Mouse (Mus musculus): ENCODE measurements around the gene Fcna.
A peak's percentile ranks its signal among the peaks of the same experiment; 100 is the strongest.

Gene Fcna

GRCm38 (mm10) chr2:25627811-25628210 lies at the start of gene Fcna:
TSS of gene Fcna (minus strand) at chr2:25628030.
- no peak for DNase-seq (ENCODE audit: low spot score in 2 of 2)

GRCm38 (mm10) chr2:25676486-25676885 lies 48.7 kb upstream of the Fcna start, which contains the start of gene Lcn6:
TSS of gene Lcn6 (plus strand) at chr2:25676786.
- no peak for DNase-seq (ENCODE audit: low spot score in 2 of 2)

GRCm38 (mm10) chr2:25666516-25666915 lies 38.7 kb upstream of the Fcna start:
- no peak for DNase-seq (ENCODE audit: low spot score in 2 of 2)

GRCm38 (mm10) chr2:25664125-25664524 lies 36.3 kb upstream of the Fcna start:
- no peak for DNase-seq (ENCODE audit: low spot score in 2 of 2)

GRCm38 (mm10) chr2:25663511-25663910 lies 35.7 kb upstream of the Fcna start:
- DNase-seq (ENCODE audit: low spot score in 2 of 2): peak; percentile 37 to 71

GRCm38 (mm10) chr2:25661245-25661970 lies 33.6 kb upstream of the Fcna start:
- no peak for DNase-seq (ENCODE audit: low spot score in 2 of 2)

GRCm38 (mm10) chr2:25660279-25660678 lies 32.4 kb upstream of the Fcna start:
- no peak for DNase-seq (ENCODE audit: low spot score in 2 of 2)

- no peak for DNase-seq (ENCODE audit: low spot score in 2 of 2)
Measured at GRCm38 (mm10) chr2:25657652-25658051, 29.8 kb upstream of the Fcna start, which contains the start of gene Lcn5. TSS of gene Lcn5 (plus strand) at chr2:25657952.

- DNase-seq (ENCODE audit: low spot score in 2 of 2): no peak
Measured at GRCm38 (mm10) chr2:25657246-25657645, 29.4 kb upstream of the Fcna start.

GRCm38 (mm10) chr2:25656691-25657090 lies 28.9 kb upstream of the Fcna start:
- DNase-seq (ENCODE audit: low spot score in 2 of 2): no peak

GRCm38 (mm10) chr2:25654502-25654901 lies 26.7 kb upstream of the Fcna start:
- DNase-seq (ENCODE audit: low spot score in 2 of 2): no peak

- DNase-seq (ENCODE audit: low spot score in 2 of 2): no peak
Measured at GRCm38 (mm10) chr2:25652902-25653301, 25.1 kb upstream of the Fcna start, which contains the start of gene Lcn8. TSS of gene Lcn8 (plus strand) at chr2:25653120.

- no peak for DNase-seq (ENCODE audit: low spot score in 2 of 2)
Measured at GRCm38 (mm10) chr2:25639890-25640289, 12.1 kb upstream of the Fcna start.

GRCm38 (mm10) chr2:25634046-25634445 lies 6.2 kb upstream of the Fcna start:
- no peak for DNase-seq (ENCODE audit: low spot score in 2 of 2)

GRCm38 (mm10) chr2:25633616-25634015 lies 5.8 kb upstream of the Fcna start:
- DNase-seq (ENCODE audit: low spot score in 2 of 2): no peak

- no peak for DNase-seq (ENCODE audit: low spot score in 2 of 2)
Measured at GRCm38 (mm10) chr2:25628738-25629137, 908 bp upstream of the Fcna start.

- DNase-seq (ENCODE audit: low spot score in 2 of 2): no peak
Measured at GRCm38 (mm10) chr2:25625986-25626385, 1.8 kb downstream of the Fcna start.

GRCm38 (mm10) chr2:25621229-25622200 lies 6.3 kb downstream of the Fcna start, which contains the start of gene Tmem141:
TSS of gene Tmem141 (minus strand) at chr2:25622005.
- peak; percentile 90 to 93 for DNase-seq (ENCODE audit: low spot score in 2 of 2)

GRCm38 (mm10) chr2:25620852-25621228 lies 7.0 kb downstream of the Fcna start:
- no peak for DNase-seq (ENCODE audit: low spot score in 2 of 2)

- DNase-seq (ENCODE audit: low spot score in 2 of 2): no peak
Measured at GRCm38 (mm10) chr2:25620386-25620785, 7.4 kb downstream of the Fcna start.

GRCm38 (mm10) chr2:25617578-25617977 lies 10.3 kb downstream of the Fcna start, which contains the start of gene Ccdc183:
TSS of gene Ccdc183 (minus strand) at chr2:25617678.
- no peak for DNase-seq (ENCODE audit: low spot score in 2 of 2)

GRCm38 (mm10) chr2:25616398-25616797 lies 11.4 kb downstream of the Fcna start:
- DNase-seq (ENCODE audit: low spot score in 2 of 2): no peak

Measured in urinary bladder, postnatal 36 days (tissue).